Mouse (Mus musculus) brain, adult 10 weeks (tissue): ENCODE results near the gene Inpp4a. TPM values are rescaled to one million over a fixed set of nuclear protein-coding genes. Genes with fewer than 3 reads are reported as not detected.

Source experiments
- polyA plus RNA-seq: library from polyadenylated mRNA; stranded (reverse); fragments of 350-450 nt; fragmentation: Illumina TruSeq; extraction: RNeasy Lipid Tissue Mini Kit (QIAGEN cat#74804); gene quantifications from one replicate; pipeline ENCODE4 v1.2.3, GENCODE M21; 2015; ENCODE audit warnings: low read depth, low replicate concordance

The Inpp4a gene
- polyA plus RNA-seq: 65.2 TPM

DNA sequence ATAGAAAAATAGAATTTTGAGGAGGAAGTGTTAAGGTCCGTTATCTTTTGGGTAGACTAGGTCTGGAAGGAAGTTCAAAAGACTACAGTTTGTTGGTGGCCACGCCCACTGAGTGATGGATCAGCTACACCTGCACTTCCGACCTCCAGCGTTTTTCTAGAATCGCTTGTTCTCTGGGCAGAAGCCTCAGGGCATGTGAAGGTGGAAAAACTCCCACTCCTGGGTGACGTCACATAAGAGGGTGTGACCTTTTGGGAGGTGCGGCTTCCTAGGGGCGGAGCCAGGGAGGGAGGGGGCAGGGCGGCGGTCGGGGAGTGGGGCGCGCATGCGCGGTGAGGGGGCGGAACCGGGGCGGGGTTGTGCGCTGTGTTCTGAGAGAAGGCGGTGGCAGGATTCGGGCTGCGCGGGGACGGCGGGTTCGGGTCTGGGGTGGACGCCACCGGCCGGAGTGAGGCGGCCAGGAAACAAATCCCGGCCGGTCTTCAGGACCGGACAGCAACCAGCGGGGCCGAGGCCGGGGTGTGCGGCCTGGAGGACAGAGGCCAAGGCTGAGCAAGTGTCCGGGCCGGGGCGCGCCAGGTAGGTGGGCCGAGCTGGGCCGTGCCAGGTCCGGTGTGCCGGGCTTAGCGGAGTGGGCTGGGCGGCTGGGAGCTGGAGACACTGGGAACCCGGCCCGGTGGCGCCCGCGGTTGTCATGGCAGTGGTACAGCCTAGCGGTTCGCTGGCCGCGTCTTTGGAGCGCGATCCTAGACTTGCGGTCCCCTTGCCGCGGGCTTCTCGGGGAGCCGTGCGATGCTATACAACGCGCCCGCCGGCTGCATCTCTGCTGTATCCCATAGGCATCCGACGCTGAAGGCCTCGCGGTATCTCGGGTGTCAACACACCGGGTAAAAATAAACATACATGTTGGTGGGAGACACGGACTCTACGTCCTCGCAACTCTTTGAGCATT lies at the start of gene Inpp4a:
Gene Inpp4a, plus strand, starts transcription at position 326 of the 952 bp plus-strand sequence.

DNA sequence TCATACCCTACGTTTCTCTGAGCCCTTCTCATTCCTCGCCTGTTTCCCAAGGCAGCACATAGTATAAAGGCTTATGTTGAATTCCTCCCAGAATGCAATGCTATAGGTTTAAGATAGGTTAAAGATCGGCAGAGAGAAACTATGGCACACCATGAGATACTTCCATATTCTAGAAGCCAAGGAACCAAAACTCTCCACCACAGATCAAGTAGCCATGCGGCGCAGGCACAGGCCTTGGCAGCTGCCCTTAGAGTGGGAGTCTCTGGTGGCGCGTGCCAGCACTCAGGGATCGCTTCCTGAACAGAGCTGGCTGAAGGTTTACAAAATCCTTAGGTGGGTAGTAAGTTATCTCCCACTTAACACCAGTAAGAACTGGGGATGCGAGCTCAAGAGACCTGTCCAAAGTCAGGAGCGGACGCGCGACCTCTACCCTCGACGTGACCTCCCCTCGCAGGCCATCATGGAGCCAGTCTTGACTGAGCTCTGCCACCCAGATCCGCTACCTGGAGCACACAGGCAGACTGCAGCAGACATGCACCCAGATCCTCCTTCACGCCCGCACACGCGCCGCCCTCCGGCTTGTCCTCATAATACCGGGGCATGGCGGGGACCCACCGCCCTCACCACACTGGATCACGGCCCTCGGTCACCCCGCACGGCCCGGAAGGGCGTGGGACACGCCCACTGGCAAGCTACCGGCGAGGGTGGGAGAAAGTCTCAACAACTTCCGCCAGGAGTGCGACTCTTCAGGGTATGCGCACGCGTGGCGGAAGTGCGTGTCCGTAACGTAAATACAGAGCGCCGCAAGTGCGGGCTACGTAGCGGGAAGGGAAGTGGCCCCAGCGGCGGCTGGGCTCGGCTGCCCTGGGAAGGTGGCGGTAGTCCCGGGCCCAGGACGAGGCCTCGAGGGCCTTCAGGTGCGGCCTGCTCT lies 130.0 kb downstream of the Inpp4a start, which contains the start of the genes Coa5 and Unc50:
Gene Coa5, minus strand, starts transcription at position 738 of the 931 bp plus-strand sequence.
Gene Unc50, plus strand, starts transcription at position 774 of the 931 bp plus-strand sequence.

Other genes with a start within 250 kb of the Inpp4a start
- not detected for gene Cnga3, start 85.4 kb upstream of the Inpp4a start, polyA plus RNA-seq
- gene Coa5, start 130.2 kb downstream of the Inpp4a start, polyA plus RNA-seq: 59.6 TPM
- gene Unc50, start 130.3 kb downstream of the Inpp4a start, polyA plus RNA-seq: 85.6 TPM
- 14.2 TPM for gene Mgat4a, start 241.2 kb downstream of the Inpp4a start, polyA plus RNA-seq